Mouse (Mus musculus): ENCODE results near the gene A930009A15Rik.
A peak's percentile ranks its signal among the peaks of the same experiment; 100 is the strongest.

The A930009A15Rik gene

DNA sequence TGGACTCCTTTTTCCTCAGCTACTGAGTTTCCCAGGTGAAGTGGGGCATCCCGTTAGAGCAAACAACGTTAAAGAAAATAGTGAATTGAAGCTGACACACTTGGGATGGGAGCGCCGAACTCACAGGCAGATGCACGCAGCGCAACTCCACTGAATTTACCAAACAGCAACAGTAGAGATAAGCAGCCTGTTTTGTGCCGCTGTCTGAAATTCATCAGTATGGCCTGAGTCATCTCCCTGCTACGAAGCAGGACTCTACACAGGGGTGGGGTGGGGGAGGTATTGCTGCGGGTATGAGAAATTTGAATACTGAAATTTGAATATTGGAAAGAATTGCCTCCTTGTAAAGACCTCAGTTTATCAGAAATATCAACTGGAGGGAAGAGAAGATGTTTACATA lies 12.2 kb downstream of the A930009A15Rik start:
- DNase-seq = no peak

DNA sequence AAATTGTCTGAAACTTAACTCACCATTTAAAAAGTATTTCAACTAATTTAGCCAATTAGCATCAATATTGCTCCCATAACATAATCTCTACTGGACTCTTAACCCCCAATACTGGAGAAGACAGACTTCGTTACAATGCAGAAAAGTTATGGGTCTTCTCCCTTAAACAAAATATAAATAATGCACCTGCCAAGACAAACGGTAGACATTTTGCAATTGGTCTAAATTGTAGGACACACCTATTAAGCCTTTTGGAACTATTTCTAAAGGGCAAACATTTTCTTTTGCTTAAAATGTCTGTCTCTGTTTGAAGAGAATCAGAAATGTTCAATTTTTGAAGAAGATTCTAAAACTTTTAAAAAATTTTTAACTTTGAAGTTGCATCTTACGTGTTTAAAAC lies 13.3 kb downstream of the A930009A15Rik start:
- no peak for DNase-seq

GRCm38 (mm10) chr10:115584656-115585055 lies 14.9 kb downstream of the A930009A15Rik start:
- peak; percentile 53 for DNase-seq

DNA sequence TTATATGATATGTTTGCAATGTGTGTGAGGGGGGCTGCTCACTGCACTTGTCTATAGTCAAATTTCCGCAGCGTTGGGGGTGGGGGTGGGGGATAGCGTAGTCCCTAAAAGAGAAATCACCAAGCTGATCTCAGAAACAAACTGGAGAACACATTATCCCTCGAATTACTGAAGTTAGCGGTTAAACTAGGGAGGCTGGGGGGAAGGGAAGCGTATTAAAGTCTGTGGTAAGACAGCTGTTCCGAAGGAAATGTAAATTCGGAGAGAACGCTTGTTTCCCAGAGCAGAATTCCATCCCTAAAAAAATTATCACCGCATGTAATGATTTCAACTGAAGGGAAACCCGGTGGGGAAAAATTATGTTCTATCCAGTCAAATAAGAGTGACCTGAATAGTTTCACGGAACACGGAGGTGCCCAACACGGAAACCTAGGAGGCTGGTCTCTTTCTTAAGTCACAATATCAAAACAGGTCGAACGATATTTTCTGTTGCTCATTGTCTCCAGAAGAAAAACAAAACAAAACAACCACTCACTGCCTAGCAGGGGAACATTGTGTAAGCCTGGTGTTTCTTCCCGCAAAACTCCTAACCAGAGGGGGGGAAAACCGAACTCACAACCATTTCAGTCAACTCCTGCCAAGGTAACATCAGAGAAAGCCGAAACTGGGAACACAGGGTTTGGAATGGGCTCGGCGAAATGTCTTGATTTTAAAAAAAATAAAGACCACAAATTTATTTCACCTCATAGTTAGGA lies 15.9 kb downstream of the A930009A15Rik start:
- peak; percentile 29 for DNase-seq

DNA sequence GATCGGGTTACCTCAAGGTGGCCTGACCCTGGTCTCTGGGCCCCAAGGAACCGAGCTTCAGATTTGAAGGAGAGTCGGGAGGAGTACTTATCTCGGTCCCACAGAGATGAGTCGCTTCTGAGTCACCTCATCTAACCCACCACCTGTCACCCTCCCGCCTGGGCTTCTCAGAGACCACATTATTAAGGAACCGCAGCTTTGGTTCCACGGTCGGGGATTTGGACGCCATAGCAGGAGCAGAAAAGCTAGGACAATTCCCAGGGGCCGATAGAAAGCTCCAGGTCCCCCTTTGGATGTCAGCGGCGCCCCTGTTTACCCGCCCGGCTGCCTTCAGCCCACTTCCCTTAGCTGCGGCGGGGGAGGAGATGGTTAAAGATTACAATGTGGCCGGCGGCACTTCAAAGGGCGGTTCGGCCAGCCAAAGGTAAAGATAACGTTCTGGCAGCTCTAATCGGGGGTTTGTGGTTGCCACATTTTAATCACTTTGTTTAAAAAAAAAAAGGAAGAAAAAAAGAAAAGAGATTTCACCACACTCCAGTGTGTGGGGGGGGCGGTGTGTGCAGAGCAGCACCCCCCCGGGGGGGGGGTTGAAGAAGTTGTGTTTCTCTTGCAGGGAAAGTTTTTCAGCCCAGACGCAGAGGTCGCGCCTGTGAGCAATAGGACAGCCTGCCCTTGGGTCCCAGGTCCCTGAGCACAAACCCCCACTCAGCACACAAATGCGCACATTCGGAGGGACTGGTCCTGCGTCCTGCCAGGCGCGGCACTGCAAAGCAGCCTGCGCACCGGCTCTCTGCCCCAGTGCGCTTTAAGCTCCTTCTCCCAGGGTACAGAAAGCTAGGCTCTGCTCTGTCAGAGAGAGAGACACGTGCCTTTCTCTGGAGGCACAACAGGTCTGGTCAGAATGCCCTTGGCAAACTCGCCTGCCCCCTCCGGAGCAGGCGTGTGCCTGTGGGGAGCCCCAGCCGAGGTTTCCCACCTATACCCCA lies 16.8 kb downstream of the A930009A15Rik start:
- DNase-seq = peak; percentile 64

GRCm38 (mm10) chr10:115587301-115587969 lies 17.6 kb downstream of the A930009A15Rik start, which contains the start of gene Lgr5:
Lgr5 (minus strand) TSS chr10:115587780.
- DNase-seq = peak; percentile 83

GRCm38 (mm10) chr10:115587979-115588378 lies 18.2 kb downstream of the A930009A15Rik start:
- DNase-seq = no peak

DNA sequence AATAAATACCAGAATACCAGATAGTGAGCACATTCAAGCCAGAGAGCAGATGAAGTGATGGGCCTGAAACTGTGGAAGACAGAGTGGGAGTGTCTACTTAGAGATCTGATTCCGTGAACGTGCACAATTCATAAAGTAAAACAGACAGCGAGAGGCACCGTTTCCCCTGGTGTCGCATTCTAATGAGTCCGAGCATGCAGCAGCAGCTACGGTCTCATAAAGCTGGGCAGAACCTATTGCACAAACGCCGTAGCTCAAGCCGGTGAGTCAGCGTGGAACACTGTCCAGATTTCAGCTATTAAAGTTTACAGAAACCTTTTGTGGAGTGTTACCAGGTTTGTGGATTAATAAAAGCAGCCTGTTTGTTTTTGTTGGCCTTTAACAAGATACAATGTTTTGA lies 23.4 kb downstream of the A930009A15Rik start:
- no peak for DNase-seq

DNA sequence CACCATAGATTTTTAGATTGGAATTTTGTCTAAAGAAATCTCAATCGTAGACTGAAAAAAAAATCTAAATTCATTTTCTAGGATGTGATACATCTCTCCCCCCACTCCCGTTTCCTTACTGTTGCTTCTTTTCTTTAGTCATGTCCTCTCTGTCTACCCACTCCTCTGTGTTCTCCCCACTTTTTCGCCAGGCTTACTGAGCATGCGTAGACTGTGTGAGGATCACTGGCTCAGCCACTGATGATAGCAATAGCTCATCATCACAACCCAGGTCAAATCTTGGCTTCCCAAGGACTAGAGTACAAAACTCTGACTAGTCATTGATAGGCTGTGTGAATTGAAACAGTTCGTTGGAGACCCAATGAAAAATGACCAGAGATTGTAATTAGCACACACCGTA lies 23.9 kb downstream of the A930009A15Rik start:
- DNase-seq = no peak

GRCm38 (mm10) chr10:115595748-115596147 lies 26.0 kb downstream of the A930009A15Rik start:
- DNase-seq = no peak

- peak; percentile 84 for DNase-seq
Observed at GRCm38 (mm10) chr10:115617456-115618287, 47.9 kb downstream of the A930009A15Rik start.

GRCm38 (mm10) chr10:115618288-115618856 lies 48.6 kb downstream of the A930009A15Rik start:
- DNase-seq = peak; percentile 57

DNA sequence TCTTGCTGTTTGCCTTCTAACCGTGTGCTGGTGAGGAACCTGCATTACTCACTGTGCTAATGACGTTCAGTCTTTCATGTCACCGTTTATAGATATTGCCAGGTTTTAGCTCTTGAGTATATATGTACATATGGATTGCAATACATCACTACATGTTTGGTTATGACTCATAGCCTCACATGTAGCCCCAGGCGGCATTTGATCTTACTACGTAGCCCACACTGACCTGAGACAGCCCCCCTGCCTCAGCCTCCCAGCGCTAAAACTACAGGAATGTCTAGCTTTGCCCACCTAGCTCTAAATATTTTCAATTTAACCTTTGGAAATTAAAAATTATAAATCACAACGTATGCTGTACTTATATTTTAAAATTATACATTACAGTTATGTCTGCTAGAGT lies 53.7 kb downstream of the A930009A15Rik start:
- DNase-seq = no peak

DNA sequence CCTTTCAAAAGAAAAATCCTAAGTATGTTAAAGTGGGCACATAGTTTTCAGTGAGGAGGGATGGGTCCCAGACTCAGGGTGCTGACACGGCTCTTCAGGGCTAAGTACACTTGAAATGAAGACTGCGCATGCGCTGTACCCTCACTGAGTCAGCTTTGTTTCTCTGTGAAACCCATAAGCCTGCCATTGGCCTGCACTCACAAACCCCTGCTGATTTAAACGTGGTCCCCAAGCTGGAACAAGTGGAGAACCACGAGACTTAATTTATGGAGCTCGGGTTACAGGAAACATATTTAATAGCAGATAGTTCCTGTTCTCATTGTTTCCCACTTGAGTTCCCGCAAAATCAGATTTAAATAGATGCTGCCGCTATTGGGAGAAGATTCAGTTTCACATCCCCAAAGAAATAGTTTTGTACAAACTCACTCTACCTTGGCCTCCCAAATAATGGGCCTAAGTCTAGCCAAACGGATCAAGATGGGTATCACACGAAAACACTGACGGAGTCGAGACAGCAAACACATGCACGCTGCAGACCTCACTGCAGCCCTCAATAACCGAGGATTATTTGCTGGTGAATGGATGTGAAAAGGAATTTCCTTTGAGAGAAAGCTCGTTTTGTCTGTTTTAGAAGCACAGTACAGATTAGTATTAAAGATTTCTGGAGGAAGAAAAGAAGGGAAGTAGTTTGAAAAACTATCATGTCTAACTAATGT lies 54.3 kb downstream of the A930009A15Rik start:
- peak; percentile 38 for DNase-seq

DNA sequence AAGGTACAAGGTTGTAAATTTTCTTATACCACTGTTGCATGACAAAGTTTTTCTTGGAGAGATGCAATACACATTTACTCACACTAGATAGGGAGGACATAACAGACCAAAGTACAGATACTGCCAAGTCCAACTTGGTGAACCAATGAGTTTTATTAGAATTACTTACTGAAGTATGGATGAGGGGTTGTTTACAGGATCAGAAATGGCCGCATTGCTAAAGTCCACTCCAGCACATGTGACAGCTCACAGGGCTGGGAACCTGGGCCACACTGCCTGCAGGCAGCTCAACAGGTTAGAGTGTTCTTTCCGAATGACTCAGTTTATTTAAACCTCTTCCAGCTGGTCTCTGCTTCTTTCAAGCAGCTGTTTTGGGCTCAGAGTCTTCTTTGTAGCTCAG lies 55.2 kb downstream of the A930009A15Rik start:
- DNase-seq = no peak

DNA sequence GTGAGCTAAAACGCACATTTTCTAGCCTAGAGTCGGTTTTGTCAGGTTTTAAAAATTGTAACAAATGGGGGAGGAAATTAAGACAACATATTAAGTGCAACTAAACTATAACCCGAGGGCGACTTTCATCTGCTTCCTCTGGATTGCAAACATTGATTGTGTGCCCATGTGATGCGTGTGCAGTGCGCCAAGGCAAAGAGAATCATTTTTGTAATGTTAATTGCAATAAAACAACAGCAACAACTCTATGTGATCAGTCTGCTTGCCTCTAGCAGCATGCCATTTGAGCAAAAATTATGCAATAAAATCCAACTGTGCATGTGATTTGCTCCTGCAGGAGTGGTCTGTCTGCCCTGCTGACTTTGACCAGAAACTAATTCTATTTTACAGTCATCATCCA lies 56.9 kb downstream of the A930009A15Rik start:
- DNase-seq = no peak
